Mouse (Mus musculus) right cerebral cortex, postnatal 25 days (tissue): ENCODE results near the gene Cstad.

ENCODE experiments used
- DNase-seq: peaks from one replicate; pipeline ENCODE4 v3.0.0; 2022

Cstad gene

DNA sequence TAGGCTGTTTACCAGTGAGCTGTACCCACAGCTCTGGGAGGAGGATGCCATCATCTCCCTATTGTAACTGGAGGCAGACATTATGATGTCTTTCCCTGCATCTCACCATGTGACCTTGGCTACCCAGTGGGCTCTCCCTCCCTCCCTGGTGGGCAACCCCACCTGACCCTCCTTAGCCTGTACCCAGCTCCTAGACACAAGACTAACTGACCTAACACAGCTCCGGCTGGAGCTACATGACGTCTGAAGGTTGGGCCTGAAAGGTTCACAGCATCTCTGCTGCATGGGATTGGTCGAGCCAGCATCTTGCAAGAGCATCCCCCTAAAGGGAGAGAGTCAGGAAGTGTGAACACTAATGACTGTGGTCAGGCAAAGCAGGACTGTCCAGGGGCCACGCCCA lies 35.0 kb downstream of the Cstad start:
- DNase-seq = no peak

DNA sequence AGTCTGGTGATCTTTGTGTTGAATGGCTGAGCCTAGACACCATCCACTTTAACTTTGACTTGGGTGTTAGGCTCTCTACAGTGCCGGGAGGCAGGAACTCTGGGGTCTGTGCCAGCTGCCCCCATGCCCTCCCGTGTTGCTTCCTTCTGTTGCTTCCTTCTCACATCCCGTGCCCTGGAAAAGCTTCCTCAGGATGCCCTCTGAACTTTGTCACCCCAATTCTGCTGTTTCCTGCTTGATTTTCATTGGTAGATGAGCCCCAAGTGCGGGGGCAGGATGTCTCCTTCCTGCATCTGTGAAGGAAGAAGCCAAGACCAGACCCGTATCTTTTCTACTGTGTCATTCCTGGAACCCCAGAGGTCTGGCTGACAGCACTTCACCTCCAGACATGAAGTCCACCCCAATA lies 41.4 kb downstream of the Cstad start:
- no peak for DNase-seq

DNA sequence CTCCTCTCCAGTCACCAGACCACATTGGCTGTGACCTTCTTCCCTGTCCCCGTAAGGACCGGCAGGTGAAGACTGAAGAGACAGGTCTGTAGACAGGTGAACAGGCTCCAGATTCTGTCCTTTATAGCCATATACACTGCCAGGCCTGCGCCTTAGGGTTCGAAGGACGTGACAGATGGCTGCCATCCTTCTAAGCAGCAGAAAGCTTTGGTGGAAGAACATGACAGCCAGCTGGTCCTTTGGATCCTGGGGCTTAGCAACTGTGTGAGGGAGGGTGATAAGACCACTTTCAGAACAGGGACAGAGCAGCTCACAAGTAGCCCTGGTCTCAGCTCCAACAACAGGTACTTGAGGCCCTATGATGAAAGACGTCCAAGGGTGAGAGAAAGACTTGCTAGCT lies 43.2 kb downstream of the Cstad start:
- DNase-seq = no peak

DNA sequence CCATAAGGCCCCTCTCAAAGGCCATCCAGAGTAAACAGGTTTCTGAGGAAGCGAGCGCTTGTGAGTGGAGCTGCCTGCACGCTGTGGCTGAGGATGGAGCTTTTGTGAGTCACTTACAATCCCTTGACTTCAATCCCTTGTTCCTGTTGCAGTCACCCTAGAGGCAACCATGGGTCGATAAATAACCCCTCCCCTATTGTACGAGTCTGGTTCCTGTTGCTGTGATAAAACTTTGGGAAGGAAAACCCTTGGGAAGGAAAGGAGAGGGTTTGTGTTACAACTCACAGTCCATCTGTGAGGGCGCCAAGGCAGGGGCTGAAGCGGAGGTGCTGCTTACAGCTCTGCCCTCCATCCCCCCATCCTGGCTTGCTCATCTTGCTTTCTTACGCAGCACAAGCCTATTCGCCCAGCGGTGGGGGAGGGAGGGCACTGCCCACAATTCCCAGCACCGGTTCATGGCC lies 45.2 kb downstream of the Cstad start:
- DNase-seq = no peak

DNA sequence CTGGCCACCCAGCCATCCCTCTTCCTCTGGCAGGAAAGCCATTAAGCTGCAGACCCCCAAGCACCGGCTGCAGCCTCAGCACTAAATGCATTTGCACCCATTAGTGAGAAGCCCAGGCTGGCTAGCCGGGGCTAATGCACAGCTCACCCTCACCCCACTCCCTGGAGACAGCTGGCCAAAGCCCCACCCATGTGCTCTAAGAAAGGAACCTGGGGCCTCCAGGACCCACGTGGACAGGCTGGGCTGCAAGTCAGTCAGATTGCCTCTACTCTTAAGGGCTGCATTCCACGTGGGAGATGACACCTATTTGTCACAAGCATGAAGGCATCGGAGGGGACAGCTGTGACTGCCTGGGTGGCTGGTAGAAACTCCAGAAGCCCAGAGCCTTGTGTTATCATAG lies 48.0 kb downstream of the Cstad start:
- DNase-seq = no peak

DNA sequence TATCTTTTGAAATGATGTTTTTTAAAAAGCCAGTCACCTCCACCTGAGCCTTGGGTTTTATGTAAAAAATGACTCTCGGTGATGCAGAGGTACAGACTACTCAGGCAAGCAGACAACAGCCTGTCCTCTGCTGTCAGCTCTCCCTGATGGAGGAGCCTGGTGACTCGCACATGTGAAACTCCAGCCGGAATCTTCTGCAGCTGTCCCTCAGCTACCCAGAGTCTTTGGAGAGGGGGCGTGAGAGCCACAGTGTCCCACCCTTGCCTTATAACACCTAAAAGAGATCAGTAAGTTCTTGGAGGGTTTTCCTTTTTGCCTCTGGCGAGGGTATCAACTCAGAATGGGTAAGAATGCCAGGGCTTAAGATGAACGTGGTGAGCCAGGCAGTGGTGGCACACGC lies 48.6 kb downstream of the Cstad start:
- DNase-seq = no peak

DNA sequence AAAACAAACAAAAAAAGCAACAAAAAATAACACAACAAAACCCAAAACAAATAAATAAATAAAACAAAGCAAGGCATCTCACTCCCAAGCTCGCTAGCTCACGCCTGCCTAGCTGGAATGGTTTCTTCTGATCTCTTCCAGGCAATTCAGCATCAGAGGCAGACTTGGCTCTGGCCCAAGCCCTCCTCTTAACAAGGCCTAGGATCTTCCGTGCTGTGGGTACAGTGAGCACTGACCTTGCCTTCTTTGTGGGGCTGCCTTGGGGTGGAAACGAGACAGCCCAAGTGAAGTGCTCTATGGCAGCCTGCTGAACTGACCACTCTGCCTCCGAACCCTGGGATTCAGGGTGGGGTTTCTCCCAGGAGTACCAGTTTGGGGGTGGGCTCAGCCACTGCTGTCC lies 52.0 kb downstream of the Cstad start:
- DNase-seq = peak; percentile 57

DNA sequence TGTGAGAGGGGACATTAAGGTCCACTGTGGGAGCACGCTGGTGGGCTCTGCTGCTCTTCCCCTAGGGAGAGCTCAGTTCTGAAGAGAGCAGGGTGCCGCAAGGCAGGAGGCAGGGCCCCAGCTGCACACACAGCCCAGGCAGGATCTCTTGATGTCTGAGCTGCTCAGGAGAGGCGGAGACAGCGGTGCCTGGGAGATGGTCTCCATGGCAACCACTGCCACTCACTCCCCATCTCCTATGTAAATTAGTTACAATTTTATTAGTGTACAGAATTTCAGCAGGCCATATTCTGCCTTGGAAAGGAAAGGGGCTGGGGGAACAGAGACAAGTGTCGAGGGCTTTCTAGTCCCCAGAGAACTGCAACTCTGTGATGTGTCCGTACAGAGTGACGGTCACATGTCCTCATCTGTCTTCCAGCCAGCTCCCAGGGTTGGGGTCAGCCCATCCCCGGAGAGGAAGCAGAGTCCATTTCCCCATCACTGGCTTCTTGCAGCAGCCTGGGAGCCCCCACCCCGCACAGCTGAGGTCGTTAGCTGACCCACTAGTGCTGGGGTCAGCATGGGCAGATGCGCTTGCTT lies 52.6 kb downstream of the Cstad start:
- DNase-seq = peak; percentile 87

DNA sequence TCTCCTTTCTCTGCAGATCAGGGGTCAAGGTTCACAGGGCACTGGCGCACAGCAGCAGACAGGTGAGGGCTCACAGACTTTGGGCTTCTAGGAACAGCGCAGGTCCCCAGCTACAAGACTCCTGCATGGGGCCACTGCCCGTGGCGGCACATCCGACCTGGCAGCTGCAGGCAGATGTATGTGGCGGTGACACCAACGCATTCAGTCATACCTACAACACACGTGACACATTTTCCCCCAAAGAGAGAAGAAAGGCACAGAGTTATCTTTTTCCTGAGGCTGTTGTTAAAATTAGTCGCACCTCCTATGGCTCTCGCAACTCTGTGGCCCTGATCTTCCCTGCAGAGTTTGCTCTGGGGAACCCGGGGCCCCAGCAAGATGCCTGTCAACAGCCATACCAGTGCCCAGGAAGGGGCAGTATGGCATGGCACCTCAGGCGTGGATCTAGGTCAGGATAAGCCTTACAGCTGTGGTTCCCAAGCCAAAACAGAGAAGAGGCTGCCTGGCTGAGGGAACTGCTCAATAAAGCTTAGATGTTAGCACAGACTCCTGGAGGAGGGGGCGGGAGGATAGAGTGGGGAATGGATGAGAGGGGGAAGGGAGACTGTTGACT lies 53.1 kb downstream of the Cstad start:
- DNase-seq = peak; percentile 54

DNA sequence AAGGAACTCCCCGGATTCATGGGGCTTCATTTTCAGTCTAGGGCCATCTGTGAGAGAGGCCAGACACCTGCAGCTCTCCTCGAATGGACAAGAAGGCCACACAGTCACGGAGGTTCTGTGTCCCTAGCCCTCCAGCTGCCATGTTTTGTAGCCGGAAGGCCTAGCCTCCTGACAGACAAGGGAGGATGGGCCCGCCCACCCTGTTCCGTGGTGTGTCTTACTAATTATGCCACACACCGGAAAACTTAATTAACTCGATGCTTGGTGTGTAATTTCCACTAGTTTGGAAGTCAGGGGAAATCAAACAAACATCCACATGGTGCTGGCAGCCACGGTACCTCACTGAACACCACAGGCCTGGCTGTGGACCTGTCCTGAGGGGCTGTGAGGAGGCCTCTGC lies 55.4 kb downstream of the Cstad start:
- DNase-seq = no peak

DNA sequence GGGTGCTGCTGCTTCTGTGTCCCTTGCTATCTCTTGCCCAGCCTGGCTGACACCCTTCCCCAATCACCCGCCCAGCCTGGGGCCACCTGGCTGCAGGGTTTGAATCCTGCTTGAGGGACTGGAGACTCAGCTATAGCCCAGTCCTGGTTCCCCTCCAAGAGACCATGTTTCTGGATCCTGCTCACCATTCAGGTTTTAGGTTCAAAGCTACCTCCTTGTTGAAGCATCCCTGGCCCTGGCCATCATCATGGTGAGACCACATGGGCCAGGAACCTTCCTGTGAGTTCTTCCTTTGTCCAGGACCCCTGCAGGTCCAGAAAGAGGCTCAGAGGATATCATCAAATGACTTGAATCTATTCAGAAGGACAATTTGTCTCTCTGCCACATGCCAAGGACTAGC lies 57.0 kb downstream of the Cstad start:
- no peak for DNase-seq

DNA sequence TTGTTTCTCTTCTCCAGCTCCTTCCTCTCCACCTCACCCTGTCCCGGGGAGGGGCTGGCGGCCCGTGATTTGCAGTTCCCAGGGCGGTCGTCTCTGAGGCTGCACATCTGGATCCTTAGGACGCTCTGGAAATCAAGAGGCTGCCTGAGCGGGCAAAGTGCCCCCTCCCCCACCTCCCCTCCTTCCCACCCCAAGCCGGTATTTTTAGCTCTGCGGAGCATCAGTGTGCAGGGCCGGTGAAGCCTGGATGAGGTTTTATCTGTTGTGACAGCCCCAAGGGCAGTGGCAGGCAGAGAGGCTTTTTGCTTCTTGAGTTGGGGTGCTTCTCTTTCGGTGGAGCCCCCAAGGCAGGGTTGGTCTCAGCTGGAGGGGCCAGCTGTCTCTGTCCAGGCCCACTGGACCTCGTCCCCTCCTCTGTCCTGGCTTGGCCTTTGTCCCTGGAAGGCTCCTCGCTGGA lies 57.8 kb downstream of the Cstad start:
- DNase-seq = peak; percentile 29

DNA sequence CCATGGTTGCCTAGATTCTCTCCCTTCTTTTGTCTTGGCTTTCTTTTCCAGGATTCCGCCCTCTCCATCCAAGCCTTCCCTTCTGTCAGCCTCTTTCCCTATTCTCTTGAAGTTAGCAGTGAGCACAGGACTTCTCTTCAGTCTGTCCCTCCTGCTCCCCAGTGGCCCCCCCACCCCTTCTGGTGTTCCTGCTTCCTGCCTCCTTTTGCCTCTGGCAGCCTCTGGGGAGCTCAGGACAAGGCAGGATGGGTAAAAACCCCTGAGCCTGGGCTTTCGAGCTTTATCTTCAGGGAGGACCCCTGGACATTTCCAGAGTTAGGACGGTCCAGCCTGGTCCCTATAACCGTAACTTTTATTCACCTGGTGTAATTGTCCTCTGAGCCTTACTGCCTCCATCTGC lies 58.2 kb downstream of the Cstad start:
- DNase-seq = no peak

DNA sequence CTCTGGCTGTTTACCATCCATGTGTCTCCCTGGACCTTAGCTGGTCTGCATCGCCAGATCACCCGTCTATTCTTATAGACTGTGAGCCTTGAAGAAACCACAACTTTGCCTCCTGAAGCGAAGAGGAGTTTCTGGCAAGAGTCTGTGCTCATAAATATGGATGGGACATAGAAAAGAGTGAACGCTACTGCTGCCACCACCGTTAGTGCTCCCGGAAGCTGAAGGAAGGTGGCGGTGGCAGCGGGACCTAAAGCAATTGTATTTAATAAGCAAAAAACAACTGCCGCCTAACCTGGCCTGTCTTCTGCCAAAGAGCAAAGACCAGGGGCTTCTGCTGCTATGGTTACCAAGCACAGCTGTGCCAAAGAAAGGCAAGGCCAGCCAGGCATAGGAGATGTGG lies 59.3 kb downstream of the Cstad start:
- no peak for DNase-seq

DNA sequence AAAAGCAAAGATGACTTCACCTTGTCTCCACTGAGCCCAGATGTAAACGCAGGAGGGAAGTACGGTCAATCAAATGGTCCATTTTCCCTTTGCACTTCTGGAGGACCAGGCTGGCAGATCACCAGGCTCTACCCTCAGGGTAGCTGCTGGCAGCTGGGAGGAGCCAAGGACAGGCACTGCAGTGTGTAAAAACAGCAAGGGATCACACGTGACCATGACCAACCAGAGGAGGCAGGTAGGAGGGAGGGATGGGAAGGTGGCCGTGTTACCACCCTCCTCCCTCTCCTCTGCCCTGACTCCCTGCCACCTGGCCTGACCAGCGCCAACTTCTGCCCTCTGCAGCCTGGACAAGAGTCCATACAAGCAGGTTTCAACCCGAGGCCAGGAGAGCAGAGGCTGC lies 59.7 kb downstream of the Cstad start:
- no peak for DNase-seq

DNA sequence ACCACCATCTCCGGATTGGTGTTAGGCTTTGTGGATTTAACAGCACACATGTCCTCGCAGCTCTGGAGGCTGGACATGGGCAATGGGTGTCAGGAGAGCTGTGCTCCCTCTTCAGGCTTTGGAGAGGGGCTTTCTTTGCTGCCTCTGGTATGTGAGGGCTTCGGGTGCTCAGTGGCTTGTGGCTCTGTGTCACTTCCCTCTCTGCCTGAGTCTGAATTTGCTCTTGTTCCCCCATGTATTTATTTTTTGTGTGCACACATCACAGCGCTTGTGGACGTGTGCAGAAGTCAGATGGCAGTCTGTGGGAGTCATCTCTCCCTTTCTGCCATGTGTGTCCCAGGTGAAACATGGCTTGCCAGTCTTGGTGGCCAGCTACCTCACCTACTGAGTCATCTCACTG lies 60.9 kb downstream of the Cstad start:
- DNase-seq = no peak

DNA sequence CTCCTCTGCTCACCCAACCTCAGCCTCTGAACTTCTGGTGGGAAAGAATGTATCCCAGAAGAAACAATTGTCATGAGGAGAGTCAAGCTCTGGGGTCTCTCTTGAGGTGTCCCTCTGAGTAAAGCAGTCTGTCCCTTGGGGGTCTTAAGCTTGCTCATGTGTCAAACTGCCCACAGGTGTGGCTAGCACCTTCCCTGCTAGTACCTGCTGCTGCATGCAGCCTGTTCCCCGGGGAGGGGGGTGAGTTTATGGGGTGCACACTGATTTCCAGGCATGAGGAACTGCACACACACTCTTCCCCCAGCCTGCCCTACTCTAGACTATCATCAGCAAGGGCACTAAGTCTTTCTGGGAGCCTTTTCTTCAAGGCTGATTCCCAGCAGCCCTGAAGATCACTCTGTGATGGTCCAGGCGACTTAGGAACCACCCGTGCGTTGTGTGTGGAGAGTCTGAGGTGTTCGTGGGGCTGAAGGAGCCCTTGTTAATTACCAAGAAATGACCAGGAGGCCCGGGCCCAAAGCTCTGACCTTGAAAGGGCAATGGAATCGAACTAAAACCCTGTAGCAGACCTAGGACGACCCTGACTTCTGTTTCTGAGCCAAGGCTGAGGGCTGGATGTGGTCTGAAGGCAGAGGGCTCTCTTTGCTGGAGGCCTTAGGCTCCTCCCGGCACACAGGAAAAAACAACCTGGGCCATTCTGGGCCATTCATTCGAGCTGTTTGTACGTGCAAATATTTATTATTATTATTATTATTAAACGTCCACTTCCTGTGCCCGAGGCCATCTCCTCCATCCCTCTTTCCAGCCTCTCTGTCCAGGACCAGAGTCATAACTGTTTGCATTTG lies 62.1 kb downstream of the Cstad start:
- DNase-seq = no peak

DNA sequence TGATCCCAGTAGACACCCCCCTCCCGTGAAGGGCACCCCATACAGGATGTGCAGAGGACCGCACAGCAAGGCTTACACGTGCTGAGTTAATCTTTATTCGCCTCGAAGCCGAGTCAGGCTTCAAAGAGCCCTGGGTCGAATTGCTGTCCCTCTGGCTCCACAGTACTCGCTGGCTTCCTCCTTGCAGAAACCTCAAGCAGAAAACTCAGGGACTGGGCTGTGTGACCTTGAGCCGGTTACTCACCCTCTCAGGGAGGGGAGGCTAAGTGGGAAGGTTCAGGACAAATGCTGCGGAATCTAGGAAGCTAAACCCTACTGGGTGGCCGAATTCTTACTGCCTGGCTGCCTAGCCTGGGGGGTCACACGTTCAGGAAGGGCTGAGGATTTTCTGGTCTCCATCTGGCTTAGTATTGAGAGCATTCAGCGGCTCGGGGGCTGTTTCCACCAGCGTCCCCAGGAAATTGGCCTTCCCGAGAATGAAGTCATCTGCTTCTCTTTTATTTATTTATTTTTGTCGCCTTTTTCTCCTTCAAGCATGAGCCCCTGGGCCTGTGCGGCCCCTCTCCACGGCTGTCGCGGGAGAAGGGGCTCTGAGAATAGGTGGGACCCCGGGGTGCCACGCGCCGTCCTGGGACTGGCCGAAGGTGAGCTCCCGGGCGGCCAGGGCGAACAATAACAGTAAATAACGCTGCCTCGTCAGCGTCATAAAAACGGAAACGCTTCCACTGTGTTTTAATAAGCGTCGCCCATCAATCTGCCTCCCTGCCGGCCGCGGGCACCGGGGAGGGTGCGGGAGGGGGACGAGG lies 63.0 kb downstream of the Cstad start:
- DNase-seq = peak; percentile 54

DNA sequence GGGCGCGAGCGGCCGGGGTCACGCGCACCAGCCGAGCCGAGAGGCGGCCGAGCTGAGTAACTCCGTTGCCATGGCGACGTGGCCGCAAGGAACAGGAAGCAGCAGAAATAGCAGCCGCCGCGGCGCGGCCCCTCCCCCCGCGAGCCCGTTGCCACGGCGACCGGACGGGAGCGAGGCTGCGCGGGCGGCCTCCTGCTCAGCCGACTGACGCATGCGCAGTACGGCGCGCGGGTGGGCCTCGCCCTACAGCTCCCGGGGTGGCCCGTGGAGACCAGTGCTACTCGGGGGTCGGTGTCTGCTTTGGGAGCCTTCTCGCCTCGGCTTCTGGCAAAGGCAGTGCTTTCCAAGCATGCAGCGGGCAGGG lies 63.6 kb downstream of the Cstad start:
- DNase-seq = peak; percentile 100
